Mouse (Mus musculus): ENCODE results near the gene Ovca2. TPM values are rescaled to one million over a fixed set of nuclear protein-coding genes. Genes with fewer than 3 reads are reported as not detected.
A peak's percentile ranks its signal among the peaks of the same experiment; 100 is the strongest.

Gene Ovca2
- polyA plus RNA-seq, 1 experiment = 14.2 TPM

DNA sequence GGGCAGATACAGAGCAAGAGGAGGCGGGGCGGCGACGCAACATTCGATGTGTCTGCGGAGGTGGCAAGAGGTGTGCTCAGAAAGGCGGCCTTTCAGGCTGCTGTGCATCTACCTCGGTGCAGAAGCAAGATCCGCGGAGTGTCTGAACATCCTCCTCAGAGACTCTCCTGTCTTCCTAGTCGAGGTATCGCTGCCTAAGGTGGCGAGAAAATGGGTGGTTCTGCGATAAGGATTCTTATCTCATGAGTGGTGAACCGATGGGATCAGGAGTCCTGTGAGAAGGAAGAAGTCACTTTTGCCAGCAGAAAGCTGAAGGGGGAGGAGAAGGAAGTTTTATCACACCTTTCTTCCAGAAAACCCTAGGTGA lies 4.9 kb downstream of the Ovca2 start:
- no peaks in the 10 kb centered on the region for H3K36me3 ChIP-seq (ENCODE audit: control insufficient read depth, insufficient read depth, low read length)
- no peak overlapping the region for H3K27ac ChIP-seq (ENCODE audit: insufficient read depth, low read depth, low read length)
- H3K27me3 ChIP-seq (ENCODE audit: control insufficient read depth, insufficient read depth, low read length) = peaks cover 28% of the 10 kb centered on the region
- H3K4me1 ChIP-seq (ENCODE audit: control insufficient read depth, insufficient read depth, insufficient read length, low read length) = peaks cover 26% of the 10 kb centered on the region
- peak overlapping the region; percentile 86 for H3K4me3 ChIP-seq (ENCODE audit: low read depth, low read length)
- TF ChIP-seq CTCF (IDR thresholded peaks at IDR 0.05; ENCODE audit: extremely low read depth, insufficient read length, insufficient replicate concordance, low read depth, low read length) (no peak), POLR2A (IDR thresholded peaks at IDR 0.05; ENCODE audit: low read depth, low read length) (no peak)
- 2% methylated on average over 15 of the region's 15 CpGs for WGBS

DNA sequence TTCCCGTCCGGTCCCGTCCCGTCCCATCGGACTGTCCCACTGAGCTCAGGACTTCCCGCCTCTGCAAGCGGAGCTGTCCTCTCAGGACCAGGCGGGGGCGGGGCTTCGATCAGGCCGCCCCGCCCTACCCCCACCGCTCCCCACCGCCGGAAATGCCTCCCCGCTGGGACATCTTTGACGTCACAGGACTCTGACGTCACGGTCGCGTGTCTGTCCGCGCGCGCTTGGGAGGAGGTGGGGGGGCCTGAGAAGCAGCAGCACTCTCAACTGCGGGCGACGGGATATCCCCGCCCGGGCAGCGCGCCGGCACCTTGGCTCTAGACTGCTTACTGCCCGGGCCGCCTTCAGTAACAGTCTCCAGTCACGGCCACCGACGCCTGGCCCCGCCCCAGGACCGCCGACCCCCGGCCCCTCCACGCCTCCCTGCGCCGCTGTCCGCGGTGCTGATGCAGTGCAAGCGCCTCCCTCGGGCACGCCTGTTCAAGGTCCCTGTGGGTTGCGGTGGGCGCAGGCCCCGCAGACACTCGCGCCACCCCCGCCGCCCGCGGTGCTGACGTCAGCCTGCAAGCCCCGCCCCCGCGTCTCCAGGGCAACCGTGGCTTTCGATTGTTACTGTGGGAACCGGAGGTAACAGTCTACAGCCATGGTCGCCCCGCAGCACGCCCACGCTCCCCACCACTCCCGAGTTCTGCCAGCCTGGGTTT lies 5.4 kb downstream of the Ovca2 start:
- WGBS = under 1% methylated on average over 71 of the region's 71 CpGs
- Histone ChIP-seq H3K27me3 (ENCODE audit: control insufficient read depth, insufficient read depth, low read length) (peaks cover 33% of the 10 kb centered on the region), H3K36me3 (ENCODE audit: control insufficient read depth, insufficient read depth, low read length) (no peaks in the 10 kb centered on the region), H3K4me1 (ENCODE audit: control insufficient read depth, insufficient read depth, insufficient read length, low read length) (peaks cover 26% of the 10 kb centered on the region), H3K4me3 (ENCODE audit: low read depth, low read length) (peak overlapping the region; percentile 86), H3K27ac (ENCODE audit: insufficient read depth, low read depth, low read length) (no peak overlapping the region)
- no peak for TF ChIP-seq POLR2A (IDR thresholded peaks at IDR 0.05; ENCODE audit: low read depth, low read length)
- TF ChIP-seq CTCF (IDR thresholded peaks at IDR 0.05; ENCODE audit: extremely low read depth, insufficient read length, insufficient replicate concordance, low read depth, low read length) = no peak

GRCm38 (mm10) chr11:75172151-75173094 lies 6.2 kb downstream of the Ovca2 start:
- H3K4me3 ChIP-seq (ENCODE audit: low read depth, low read length) = peak overlapping the region; percentile 86
- H3K36me3 ChIP-seq (ENCODE audit: control insufficient read depth, insufficient read depth, low read length) = no peaks in the 10 kb centered on the region
- H3K27ac ChIP-seq (ENCODE audit: insufficient read depth, low read depth, low read length) = no peak overlapping the region
- TF ChIP-seq POLR2A (IDR thresholded peaks at IDR 0.05; ENCODE audit: low read depth, low read length) (no peak), CTCF (IDR thresholded peaks at IDR 0.05; ENCODE audit: extremely low read depth, insufficient read length, insufficient replicate concordance, low read depth, low read length) (no peak)
- peaks cover 21% of the 10 kb centered on the region for H3K4me1 ChIP-seq (ENCODE audit: control insufficient read depth, insufficient read depth, insufficient read length, low read length)
- 1% methylated on average over 75 of the region's 75 CpGs for WGBS
- H3K27me3 ChIP-seq (ENCODE audit: control insufficient read depth, insufficient read depth, low read length) = peaks cover 42% of the 10 kb centered on the region

DNA sequence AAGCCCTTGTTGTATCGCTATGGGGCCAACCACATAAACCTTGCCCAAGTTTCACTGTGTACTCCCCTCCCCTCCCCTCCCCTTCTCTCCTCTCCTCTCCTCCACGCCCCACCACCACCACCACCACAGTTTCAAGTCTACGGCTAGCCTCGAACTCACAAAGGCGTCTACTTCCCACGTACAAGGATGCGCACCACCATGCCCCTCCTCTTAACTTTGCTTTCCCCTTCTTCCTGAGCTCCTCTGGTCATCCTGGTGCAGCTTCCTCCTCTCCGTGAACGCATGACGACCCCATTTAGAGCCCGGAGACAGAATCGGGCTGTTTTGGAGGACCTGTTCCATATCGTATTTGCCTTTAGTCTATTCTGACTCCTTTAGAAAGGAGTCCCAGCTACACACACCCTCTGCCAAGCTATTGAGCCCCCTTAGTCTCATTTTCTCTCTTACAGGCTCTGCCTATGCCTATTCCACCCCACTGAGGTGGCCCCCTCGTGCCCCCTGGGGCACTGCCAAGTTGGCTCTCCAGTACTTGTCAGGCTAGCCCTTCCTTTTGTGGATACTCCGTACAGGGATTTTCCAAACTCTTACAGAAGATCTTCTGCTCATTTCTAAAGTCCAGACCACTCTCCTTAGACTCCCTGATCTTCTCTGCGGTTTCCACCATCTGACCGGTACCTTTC lies 7.3 kb downstream of the Ovca2 start:
- Histone ChIP-seq H3K4me1 (ENCODE audit: control insufficient read depth, insufficient read depth, insufficient read length, low read length) (peaks cover 31% of the 10 kb centered on the region), H3K36me3 (ENCODE audit: control insufficient read depth, insufficient read depth, low read length) (peaks cover 7% of the 10 kb centered on the region; the same call in 1 of the 2 replicates), H3K4me3 (ENCODE audit: low read depth, low read length) (no peak overlapping the region; the same call in 1 of the 2 replicates), H3K27ac (ENCODE audit: insufficient read depth, low read depth, low read length) (no peak overlapping the region), H3K27me3 (ENCODE audit: control insufficient read depth, insufficient read depth, low read length) (peaks cover 53% of the 10 kb centered on the region)
- WGBS = 18% methylated on average over 17 of the region's 17 CpGs
- TF ChIP-seq POLR2A (IDR thresholded peaks at IDR 0.05; ENCODE audit: low read depth, low read length) (no peak), CTCF (IDR thresholded peaks at IDR 0.05; ENCODE audit: extremely low read depth, insufficient read length, insufficient replicate concordance, low read depth, low read length) (no peak)

- TF ChIP-seq POLR2A (IDR thresholded peaks at IDR 0.05; ENCODE audit: low read depth, low read length) (no peak), CTCF (IDR thresholded peaks at IDR 0.05; ENCODE audit: extremely low read depth, insufficient read length, insufficient replicate concordance, low read depth, low read length) (peak; percentile 73)
- H3K4me1 ChIP-seq (ENCODE audit: control insufficient read depth, insufficient read depth, insufficient read length, low read length) = peaks cover 40% of the 10 kb centered on the region
- H3K36me3 ChIP-seq (ENCODE audit: control insufficient read depth, insufficient read depth, low read length) = peaks cover 7% of the 10 kb centered on the region; the same call in 1 of the 2 replicates
- H3K4me3 ChIP-seq (ENCODE audit: low read depth, low read length) = peak overlapping the region; percentile 57
- WGBS = under 1% methylated on average over 38 of the region's 38 CpGs
- H3K27ac ChIP-seq (ENCODE audit: insufficient read depth, low read depth, low read length) = no peak overlapping the region
- peaks cover 57% of the 10 kb centered on the region for H3K27me3 ChIP-seq (ENCODE audit: control insufficient read depth, insufficient read depth, low read length)
These were observed 8.4 kb downstream of the Ovca2 start for GRCm38 (mm10) chr11:75170136-75170751.

DNA sequence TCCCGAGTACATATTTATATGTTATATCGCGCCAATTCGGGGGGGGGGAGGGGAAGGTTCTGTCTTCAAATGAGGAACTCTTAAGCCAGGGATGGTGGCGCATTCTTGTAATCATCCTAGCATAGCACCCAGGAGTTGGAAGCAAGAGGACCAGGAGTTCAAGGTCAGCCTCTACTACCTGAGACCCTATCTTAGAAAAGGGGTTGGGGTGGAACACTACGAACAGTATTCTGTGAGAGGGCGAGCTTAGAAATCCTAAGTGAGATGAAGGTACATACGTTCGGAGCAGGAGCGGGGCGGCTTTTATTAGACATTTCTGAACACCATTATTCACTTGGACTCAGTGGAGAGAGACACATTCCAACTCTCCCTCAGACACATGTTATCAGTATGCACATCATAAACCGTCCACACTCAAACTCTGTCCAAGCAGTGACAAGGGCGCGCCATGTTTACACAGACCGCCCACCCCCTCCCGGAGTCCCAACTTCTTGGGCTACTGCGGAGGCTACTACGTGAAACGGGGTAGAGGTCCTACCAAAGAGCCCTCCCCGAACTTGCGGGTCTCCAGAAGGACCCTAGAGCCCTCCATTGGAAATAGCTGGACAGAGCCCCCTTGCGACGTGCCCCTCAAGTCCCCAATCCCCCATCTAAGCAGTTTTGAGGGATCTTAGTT lies 9.1 kb downstream of the Ovca2 start, which contains the start of gene Hic1:
Gene Hic1 (minus strand): TSS at position 115 of the 676 bp plus-strand sequence.
- 5% methylated on average over 23 of the region's 23 CpGs for WGBS
- H3K27me3 ChIP-seq (ENCODE audit: control insufficient read depth, insufficient read depth, low read length) = peaks cover 57% of the 10 kb centered on the region

More for the DNA sequence above, 9.1 kb downstream of the Ovca2 start, which contains the start of gene Hic1:
- Histone ChIP-seq H3K36me3 (ENCODE audit: control insufficient read depth, insufficient read depth, low read length) (peaks cover 10% of the 10 kb centered on the region; the same call in 1 of the 2 replicates), H3K27ac (ENCODE audit: insufficient read depth, low read depth, low read length) (peak within 1 kb of the TSS; percentile 75), H3K4me3 (ENCODE audit: low read depth, low read length) (peak within 1 kb of the TSS; percentile 77), H3K4me1 (ENCODE audit: control insufficient read depth, insufficient read depth, insufficient read length, low read length) (peaks cover 44% of the 10 kb centered on the region)
- TF ChIP-seq CTCF (IDR thresholded peaks at IDR 0.05; ENCODE audit: extremely low read depth, insufficient read length, insufficient replicate concordance, low read depth, low read length) = no peak
- no peak for TF ChIP-seq POLR2A (IDR thresholded peaks at IDR 0.05; ENCODE audit: low read depth, low read length)
